Mouse (Mus musculus): ENCODE measurements around the gene Gm12248. TPM values are rescaled to one million over a fixed set of nuclear protein-coding genes. Genes with fewer than 3 reads are reported as not detected.
"Not testable (repeated sequence)": the region's sequence is repeated elsewhere in the genome, so short reads cannot be mapped to it uniquely, and the experiment has no call there.

Gene Gm12248
- polyA plus RNA-seq, 1 experiment = not detected

DNA sequence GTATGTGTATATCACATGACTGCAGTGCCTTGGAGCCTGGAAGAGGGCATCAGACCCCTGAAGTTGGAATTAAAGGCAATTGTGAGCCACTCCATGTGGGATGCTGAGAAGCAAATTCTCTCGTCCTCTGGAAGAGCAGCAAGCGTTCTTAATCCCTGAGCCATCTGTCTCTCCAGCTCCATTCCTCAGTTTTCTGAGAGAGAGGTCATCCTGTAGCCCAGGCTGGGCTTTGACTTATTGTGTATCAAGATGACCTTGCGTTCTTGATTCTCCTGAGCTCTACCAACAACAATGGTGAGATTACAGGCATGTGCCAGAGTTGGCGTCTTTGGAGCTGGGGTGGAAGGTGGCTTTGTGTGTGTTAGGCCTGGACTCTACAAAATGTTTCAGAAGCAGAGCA lies 1.8 kb upstream of the Gm12248 start:
- TF ChIP-seq FLI1 (IDR thresholded peaks at IDR 0.05; ENCODE audit: low read length) = no peak
- no peak for TF ChIP-seq GATA1 (IDR thresholded peaks at IDR 0.05; ENCODE audit: borderline replicate concordance, low read length)
- no peaks in the 10 kb centered on the region for H3K36me3 ChIP-seq (replicated peaks; ENCODE audit: low read length)
- H3K4me3 ChIP-seq (replicated peaks) = no peak overlapping the region
- peaks cover 22% of the 10 kb centered on the region for H3K4me1 ChIP-seq
- H3K9me3 ChIP-seq = no peaks in the 10 kb centered on the region
- H3K27me3 ChIP-seq (replicated peaks) = peaks cover 1% of the 10 kb centered on the region

DNA sequence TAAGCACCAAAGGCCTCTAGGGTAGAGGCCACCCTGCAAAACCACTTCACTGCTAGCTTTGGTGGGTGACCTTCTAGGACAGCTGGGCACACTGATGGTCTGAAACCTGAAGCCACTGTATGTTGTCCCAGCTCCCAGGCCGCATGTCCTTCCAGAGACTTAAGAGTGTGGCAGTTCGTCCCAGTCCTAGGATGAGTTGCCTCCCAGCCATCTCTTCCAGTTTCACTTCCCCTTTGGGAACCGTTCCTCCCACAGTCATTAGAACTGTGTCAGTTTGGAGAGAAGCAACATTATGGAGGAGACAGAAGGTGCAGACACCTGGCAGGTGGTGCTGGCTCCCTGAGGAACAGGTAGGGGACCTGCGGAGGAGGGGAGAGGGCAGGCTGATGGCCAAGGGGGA lies 393 bp downstream of the Gm12248 start:
- H3K4me3 ChIP-seq (replicated peaks) = peak overlapping the region; percentile 90
- TF ChIP-seq GATA1 (IDR thresholded peaks at IDR 0.05; ENCODE audit: borderline replicate concordance, low read length) (no peak), FLI1 (IDR thresholded peaks at IDR 0.05; ENCODE audit: low read length) (no peak)
- peaks cover 22% of the 10 kb centered on the region for H3K4me1 ChIP-seq
- H3K9me3 ChIP-seq = no peaks in the 10 kb centered on the region
- no peaks in the 10 kb centered on the region for H3K36me3 ChIP-seq (replicated peaks; ENCODE audit: low read length)
- peaks cover under 1% of the 10 kb centered on the region for H3K27me3 ChIP-seq (replicated peaks)

DNA sequence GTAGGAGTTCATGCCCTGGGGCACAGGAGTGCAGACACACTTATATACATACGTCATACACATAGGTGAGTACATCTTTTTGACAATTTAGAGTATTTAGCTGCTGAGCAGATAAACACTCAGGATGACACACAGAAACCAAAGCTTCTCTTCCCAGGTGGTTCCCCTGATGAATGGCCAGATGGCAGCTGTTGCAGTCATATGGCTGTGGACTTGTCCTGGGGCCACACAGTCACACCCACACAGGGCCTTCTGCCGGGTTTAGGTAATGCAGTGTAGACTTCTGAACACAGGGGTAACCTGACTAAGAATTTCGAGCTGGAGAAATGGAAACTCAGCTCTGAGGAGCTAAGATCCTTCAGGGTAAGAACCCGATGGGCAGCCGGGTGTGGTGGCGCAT lies 11.2 kb downstream of the Gm12248 start:
- Histone ChIP-seq H3K36me3 (replicated peaks; ENCODE audit: low read length) (no peaks in the 10 kb centered on the region), H3K4me1 (peaks cover 6% of the 10 kb centered on the region), H3K4me3 (replicated peaks) (no peak overlapping the region), H3K27me3 (replicated peaks) (peaks cover 4% of the 10 kb centered on the region), H3K9me3 (peaks cover 6% of the 10 kb centered on the region; the same call in 1 of the 2 replicates)
- TF ChIP-seq FLI1 (IDR thresholded peaks at IDR 0.05; ENCODE audit: low read length) (no peak), GATA1 (IDR thresholded peaks at IDR 0.05; ENCODE audit: borderline replicate concordance, low read length) (no peak)

DNA sequence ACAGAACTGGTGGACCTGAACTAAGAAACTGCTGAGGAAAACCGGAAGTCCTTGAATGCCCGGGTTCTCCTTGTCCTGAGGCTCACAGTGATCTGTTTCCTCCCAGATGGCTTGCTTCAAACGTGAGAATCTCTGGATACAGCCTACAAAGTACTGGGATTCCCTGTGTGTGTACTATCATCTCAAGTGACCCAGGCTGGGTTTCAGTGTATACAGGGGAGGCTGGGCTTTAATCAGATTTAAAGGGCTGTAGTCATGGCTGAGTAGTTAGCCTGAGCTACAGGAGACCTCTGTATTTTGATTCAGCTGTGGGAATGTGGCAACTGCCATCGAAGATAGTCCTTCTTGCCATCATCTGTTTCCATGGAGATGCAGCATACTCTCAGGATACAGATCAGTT lies 15.7 kb downstream of the Gm12248 start:
- no peaks in the 10 kb centered on the region for H3K36me3 ChIP-seq (replicated peaks; ENCODE audit: low read length)
- H3K4me1 ChIP-seq = no peaks in the 10 kb centered on the region
- peaks cover 7% of the 10 kb centered on the region for H3K27me3 ChIP-seq (replicated peaks)
- TF ChIP-seq FLI1 (IDR thresholded peaks at IDR 0.05; ENCODE audit: low read length) (no peak), GATA1 (IDR thresholded peaks at IDR 0.05; ENCODE audit: borderline replicate concordance, low read length) (no peak)
- H3K4me3 ChIP-seq (replicated peaks) = no peak overlapping the region
- peaks cover 11% of the 10 kb centered on the region for H3K9me3 ChIP-seq

DNA sequence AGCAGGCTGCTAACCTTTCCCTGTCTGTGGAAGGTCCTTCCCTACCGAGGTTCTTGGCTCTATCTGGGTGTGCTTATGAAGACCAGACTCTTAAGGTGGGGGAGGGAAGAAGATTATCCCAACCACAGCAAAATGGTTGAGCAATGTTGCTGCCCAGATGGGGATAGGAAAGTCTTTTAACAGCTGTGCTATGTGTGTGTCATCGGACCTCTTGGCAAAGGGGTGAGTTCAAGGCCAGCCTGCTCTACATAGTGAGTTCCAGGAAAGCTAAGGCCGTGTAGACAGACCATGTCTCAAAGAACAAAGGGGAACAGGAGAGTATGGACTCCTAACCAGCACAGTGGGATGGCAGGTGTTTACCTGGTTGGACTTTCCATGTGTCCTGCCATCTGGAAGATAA lies 20.0 kb downstream of the Gm12248 start:
- peaks cover 5% of the 10 kb centered on the region; the same call in 1 of the 2 replicates for H3K4me1 ChIP-seq
- TF ChIP-seq FLI1 (IDR thresholded peaks at IDR 0.05; ENCODE audit: low read length) (no peak), GATA1 (IDR thresholded peaks at IDR 0.05; ENCODE audit: borderline replicate concordance, low read length) (no peak)
- peaks cover 5% of the 10 kb centered on the region for H3K9me3 ChIP-seq
- no peaks in the 10 kb centered on the region for H3K36me3 ChIP-seq (replicated peaks; ENCODE audit: low read length)
- H3K27me3 ChIP-seq (replicated peaks) = peaks cover 9% of the 10 kb centered on the region
- no peak overlapping the region for H3K4me3 ChIP-seq (replicated peaks)

DNA sequence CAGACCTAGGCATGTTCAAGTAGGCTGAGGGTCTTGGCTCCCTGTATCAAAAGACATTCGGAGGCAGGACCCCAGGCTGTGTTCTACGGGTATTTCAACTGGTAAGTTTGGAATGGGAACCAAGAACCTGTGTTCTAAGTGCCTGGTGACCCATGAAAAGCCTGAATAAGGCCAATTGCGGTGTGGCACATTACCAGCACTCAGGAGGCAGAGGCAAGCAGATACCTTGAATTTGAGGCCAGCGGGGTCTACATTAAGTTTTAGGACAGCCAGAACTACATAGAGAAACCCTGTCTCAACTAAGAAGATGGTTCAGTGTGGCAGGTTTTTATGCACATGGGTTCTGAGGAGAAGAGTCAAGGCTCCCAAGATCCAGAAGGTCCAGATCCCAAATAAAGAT lies 27.9 kb downstream of the Gm12248 start:
- H3K4me3 ChIP-seq (replicated peaks) = no peak overlapping the region
- H3K36me3 ChIP-seq (replicated peaks; ENCODE audit: low read length) = peaks cover 45% of the 10 kb centered on the region
- peaks cover 4% of the 10 kb centered on the region for H3K27me3 ChIP-seq (replicated peaks)

DNA sequence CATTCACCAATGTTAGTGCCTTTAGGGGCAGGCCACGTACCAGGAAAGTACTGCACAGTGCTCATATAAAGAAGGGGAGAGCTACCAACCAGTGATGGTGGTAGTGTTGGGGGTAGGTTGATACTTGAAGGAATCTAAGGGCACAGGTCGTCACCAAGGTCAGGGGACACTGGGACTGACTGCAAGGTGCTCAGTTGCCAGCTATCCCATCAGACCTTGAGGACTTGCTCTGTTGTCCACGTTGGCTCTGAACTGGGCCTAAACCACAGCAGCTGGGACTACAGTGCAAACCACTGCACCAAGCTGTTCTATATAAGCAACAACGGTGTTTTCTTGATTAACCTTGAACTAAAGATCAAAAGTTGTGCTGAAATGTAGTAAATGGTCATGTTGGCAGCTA lies 30.3 kb downstream of the Gm12248 start:
- peak overlapping the region; percentile 28 for H3K4me3 ChIP-seq (replicated peaks)
- H3K36me3 ChIP-seq (replicated peaks; ENCODE audit: low read length) = peaks cover 62% of the 10 kb centered on the region
- TF ChIP-seq GATA1 (IDR thresholded peaks at IDR 0.05; ENCODE audit: borderline replicate concordance, low read length) (no peak), FLI1 (IDR thresholded peaks at IDR 0.05; ENCODE audit: low read length) (no peak)
- H3K27me3 ChIP-seq (replicated peaks) = no peaks in the 10 kb centered on the region
- H3K4me1 ChIP-seq = peaks cover 13% of the 10 kb centered on the region
- H3K9me3 ChIP-seq = no peaks in the 10 kb centered on the region

More for the DNA sequence above, 27.9 kb downstream of the Gm12248 start:
- Histone ChIP-seq H3K4me1 (peaks cover 20% of the 10 kb centered on the region), H3K9me3 (no peaks in the 10 kb centered on the region)
- no peak for TF ChIP-seq FLI1 (IDR thresholded peaks at IDR 0.05; ENCODE audit: low read length)
- no peak for TF ChIP-seq GATA1 (IDR thresholded peaks at IDR 0.05; ENCODE audit: borderline replicate concordance, low read length)

DNA sequence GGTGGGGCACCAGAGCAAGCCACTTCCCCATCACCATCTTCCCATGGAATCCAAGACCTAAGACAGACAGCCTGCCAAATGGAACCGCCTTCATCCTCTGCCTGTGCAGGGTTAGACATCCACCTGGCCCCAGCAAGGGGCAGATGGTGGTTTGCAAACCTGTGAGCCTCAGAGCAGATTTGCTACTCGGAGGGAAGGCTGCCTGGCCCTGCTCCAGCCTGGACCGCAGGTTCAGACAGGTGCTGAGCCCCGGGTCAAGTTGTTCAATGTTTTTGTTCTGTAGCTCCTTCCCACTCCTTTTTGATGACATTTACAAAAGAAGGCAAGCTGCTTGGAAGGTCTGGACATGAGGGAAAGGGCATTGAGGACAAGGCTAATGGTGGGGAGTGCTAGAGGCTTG lies 31.7 kb downstream of the Gm12248 start:
- not testable (repeated sequence) for H3K9me3 ChIP-seq; H3K4me3 ChIP-seq (replicated peaks); H3K27me3 ChIP-seq (replicated peaks); H3K4me1 ChIP-seq
- H3K36me3 ChIP-seq (replicated peaks; ENCODE audit: low read length) = peaks cover 74% of the 10 kb centered on the region

DNA sequence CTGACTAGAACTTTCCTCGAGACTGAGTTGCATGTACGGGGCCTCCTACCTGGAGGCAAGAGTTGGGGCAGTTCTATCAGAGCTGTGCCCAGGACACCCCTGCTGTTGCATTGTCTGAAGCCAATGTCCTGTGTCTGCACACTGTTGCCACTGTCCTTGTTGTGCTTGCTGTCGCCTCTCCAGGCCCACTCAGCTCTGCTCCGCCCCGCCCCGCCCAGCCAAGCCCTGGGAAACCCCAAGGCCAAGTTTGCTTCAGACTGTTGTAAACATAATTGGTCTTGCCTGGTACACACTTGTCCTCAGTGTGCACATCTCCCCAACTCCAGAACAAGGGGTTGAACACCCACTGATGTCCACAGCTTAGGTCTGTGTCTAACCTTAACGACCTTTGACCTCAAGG lies 33.2 kb downstream of the Gm12248 start:
- H3K36me3 ChIP-seq (replicated peaks; ENCODE audit: low read length) = peaks cover 82% of the 10 kb centered on the region
- not testable (repeated sequence) for H3K27me3 ChIP-seq (replicated peaks); H3K4me1 ChIP-seq; H3K4me3 ChIP-seq (replicated peaks); H3K9me3 ChIP-seq

DNA sequence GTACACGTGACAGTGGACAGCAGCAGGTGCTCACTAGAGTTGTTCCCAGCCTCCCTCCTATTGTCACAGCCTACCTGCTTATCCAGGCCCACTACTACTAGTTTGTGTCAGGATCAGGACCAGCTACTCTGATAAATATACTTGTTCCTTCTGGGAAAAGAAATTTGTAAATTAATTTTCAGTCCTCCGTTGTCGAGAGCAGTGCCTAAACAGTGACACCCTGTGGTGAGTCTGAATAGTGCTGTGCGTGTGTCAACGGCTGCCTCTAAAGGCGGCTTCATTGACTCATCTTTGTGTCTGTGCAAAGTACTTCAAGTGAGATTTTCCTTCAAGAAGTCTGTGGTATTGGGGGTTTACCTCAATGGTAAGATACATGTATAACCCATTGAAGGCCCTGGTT lies 35.5 kb downstream of the Gm12248 start:
- Histone ChIP-seq H3K36me3 (replicated peaks; ENCODE audit: low read length) (peaks cover 84% of the 10 kb centered on the region), H3K4me1 (no peaks in the 10 kb centered on the region), H3K4me3 (replicated peaks) (no peak overlapping the region), H3K9me3 (no peaks in the 10 kb centered on the region), H3K27me3 (replicated peaks) (no peaks in the 10 kb centered on the region)
- TF ChIP-seq FLI1 (IDR thresholded peaks at IDR 0.05; ENCODE audit: low read length) (no peak), GATA1 (IDR thresholded peaks at IDR 0.05; ENCODE audit: borderline replicate concordance, low read length) (no peak)

DNA sequence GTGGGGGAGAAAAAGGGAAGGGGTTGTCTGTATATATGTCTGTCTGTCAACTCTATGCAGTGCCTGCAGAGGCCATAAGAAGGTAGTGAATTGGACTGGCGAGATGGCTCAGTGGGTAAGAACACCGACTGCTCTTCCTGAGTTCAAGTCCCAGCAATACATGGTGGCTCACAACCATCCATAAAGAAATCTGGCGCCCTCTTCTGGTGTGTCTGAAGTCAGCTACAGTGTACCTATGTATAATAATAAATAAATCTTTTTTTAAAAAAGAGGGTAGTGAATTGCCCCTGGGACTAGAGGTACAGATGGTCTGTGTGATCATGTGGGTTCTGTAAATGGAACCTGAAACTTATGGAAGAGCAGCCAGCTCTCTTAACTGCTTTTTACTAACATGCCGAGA lies 46.5 kb downstream of the Gm12248 start:
- TF ChIP-seq GATA1 (IDR thresholded peaks at IDR 0.05; ENCODE audit: borderline replicate concordance, low read length) = no peak
- TF ChIP-seq FLI1 (IDR thresholded peaks at IDR 0.05; ENCODE audit: low read length) = no peak
- no peak overlapping the region for H3K4me3 ChIP-seq (replicated peaks)
- peaks cover 27% of the 10 kb centered on the region for H3K4me1 ChIP-seq
- H3K36me3 ChIP-seq (replicated peaks; ENCODE audit: low read length) = peaks cover 93% of the 10 kb centered on the region
- no peaks in the 10 kb centered on the region for H3K27me3 ChIP-seq (replicated peaks)
- H3K9me3 ChIP-seq = no peaks in the 10 kb centered on the region
